Mouse (Mus musculus) cerebellum, adult 2 months (tissue): ENCODE data around the gene Ggta1.

Experiments used
- CTCF ChIP-seq: fragments of 200-500 bp; IDR thresholded peaks from 2 replicates; pipeline ENCODE4 v1.5.1; 2011; ENCODE audit warnings: low read depth, mild to moderate bottlenecking, control low read depth, low read length, moderate library complexity, borderline replicate concordance; ENCODE audit not compliant: insufficient read depth
- POLR2A ChIP-seq: fragments of 200-500 bp; IDR thresholded peaks from 2 replicates; pipeline ENCODE4 v1.6.1; 2011; ENCODE audit warnings: low read length, control low read depth, borderline replicate concordance; ENCODE audit not compliant: insufficient read depth

DNA sequence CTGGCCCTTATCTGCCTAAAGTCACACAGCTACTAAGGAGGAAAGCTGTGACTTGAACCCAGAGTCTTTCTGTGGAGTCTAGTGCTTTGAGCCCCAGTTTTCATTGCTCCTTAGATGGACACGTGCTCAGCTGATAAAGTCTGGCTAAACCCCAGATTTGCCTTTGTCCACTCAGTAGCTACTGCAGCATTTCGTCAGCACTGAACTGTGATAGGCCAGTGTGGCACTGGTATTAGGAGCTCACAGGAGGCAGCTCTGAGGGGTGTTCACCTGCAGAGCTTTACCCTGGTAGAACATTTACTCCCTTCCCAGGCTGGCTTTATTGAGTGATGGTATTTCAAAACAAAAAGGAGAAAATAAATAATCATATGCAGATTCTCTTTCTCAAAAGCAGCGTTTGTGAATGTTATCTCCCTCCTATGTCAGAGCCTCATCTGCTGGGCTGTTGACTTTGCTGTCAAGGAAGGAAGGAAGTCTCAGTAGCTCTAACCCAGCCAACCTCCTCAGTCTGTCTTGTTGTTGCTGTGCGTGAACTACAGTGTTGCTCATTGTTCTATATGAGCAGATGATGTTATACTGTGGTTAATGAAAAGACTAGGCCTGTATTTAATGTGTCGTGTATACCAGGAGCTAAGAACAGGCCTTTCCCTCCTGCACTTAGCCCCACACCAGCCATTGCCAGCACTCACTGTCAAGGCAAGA is 54.5 kb downstream of the Ggta1 start:
- TF ChIP-seq CTCF (no peak), POLR2A (no peak)
